Mouse (Mus musculus): ENCODE results near the gene Rapgef5.

Rapgef5 gene

GRCm38 (mm10) chr12:117622972-117623371 lies 106.7 kb downstream of the Rapgef5 start:
- DNase-seq = no peak

GRCm38 (mm10) chr12:117627311-117627710 lies 111.0 kb downstream of the Rapgef5 start:
- no peak for DNase-seq

- DNase-seq = no peak
Observed at GRCm38 (mm10) chr12:117628321-117629093, 112.2 kb downstream of the Rapgef5 start.

GRCm38 (mm10) chr12:117632133-117632532 lies 115.9 kb downstream of the Rapgef5 start:
- DNase-seq = no peak

GRCm38 (mm10) chr12:117636139-117636772 lies 120.0 kb downstream of the Rapgef5 start:
- no peak for DNase-seq

GRCm38 (mm10) chr12:117636969-117637368 lies 120.7 kb downstream of the Rapgef5 start:
- no peak for DNase-seq

GRCm38 (mm10) chr12:117638833-117639232 lies 122.6 kb downstream of the Rapgef5 start:
- no peak for DNase-seq

GRCm38 (mm10) chr12:117639356-117640121 lies 123.3 kb downstream of the Rapgef5 start:
- DNase-seq = no peak

- no peak for DNase-seq
Observed at GRCm38 (mm10) chr12:117642512-117642911, 126.2 kb downstream of the Rapgef5 start.

- DNase-seq = no peak
Observed at GRCm38 (mm10) chr12:117645771-117646170, 129.5 kb downstream of the Rapgef5 start.

GRCm38 (mm10) chr12:117653920-117654472 lies 137.7 kb downstream of the Rapgef5 start:
- no peak for DNase-seq

- no peak for DNase-seq
Observed at GRCm38 (mm10) chr12:117656935-117657334, 140.7 kb downstream of the Rapgef5 start.

- no peak for DNase-seq
Observed at GRCm38 (mm10) chr12:117657766-117658165, 141.5 kb downstream of the Rapgef5 start.

GRCm38 (mm10) chr12:117658821-117659220 lies 142.5 kb downstream of the Rapgef5 start:
- no peak for DNase-seq

GRCm38 (mm10) chr12:117660361-117660760 lies 144.1 kb downstream of the Rapgef5 start:
- no peak for DNase-seq

GRCm38 (mm10) chr12:117661871-117662270 lies 145.6 kb downstream of the Rapgef5 start:
- no peak for DNase-seq

GRCm38 (mm10) chr12:117663637-117664036 lies 147.4 kb downstream of the Rapgef5 start:
- DNase-seq = no peak

GRCm38 (mm10) chr12:117664644-117665043 lies 148.4 kb downstream of the Rapgef5 start:
- DNase-seq = no peak

GRCm38 (mm10) chr12:117666391-117666790 lies 150.1 kb downstream of the Rapgef5 start:
- no peak for DNase-seq

- DNase-seq = no peak
Observed at GRCm38 (mm10) chr12:117669610-117670400, 153.5 kb downstream of the Rapgef5 start.

GRCm38 (mm10) chr12:117673188-117673587 lies 156.9 kb downstream of the Rapgef5 start:
- DNase-seq = no peak

- DNase-seq = no peak
Observed at GRCm38 (mm10) chr12:117674511-117674910, 158.2 kb downstream of the Rapgef5 start.

Data from thymus, adult 18-20 months (tissue).